16 mouse cellular contexts compared by ENCODE assay signal in genomic region chr13:108070171-108070570, GRCm38 (mm10).
"Had no signal": no experiment of that assay in that cellular context is flagged by ENCODE, and none has a peak within 500 bp of the region (broad histone marks: within the 10 kb centered on the region; RNA-seq: fewer than 3 reads in every experiment).

No protein-coding gene starts in this region.

- H3K4me2 ChIP-seq: neural tube, embryonic 13.5 days; neural tube, embryonic 15.5 days; stomach, embryonic 15.5 days had no signal

- H3K9ac ChIP-seq: neural tube, embryonic 13.5 days; neural tube, embryonic 15.5 days; stomach, embryonic 15.5 days had no signal

- H3K27me3 ChIP-seq: neural tube, embryonic 13.5 days; neural tube, embryonic 15.5 days; stomach, embryonic 15.5 days had no signal

- H3K27ac ChIP-seq: neural tube, embryonic 13.5 days; neural tube, embryonic 15.5 days; stomach, embryonic 15.5 days; stomach, postnatal 0 days had no signal

- H3K9me3 ChIP-seq: neural tube, embryonic 13.5 days; neural tube, embryonic 15.5 days; stomach, embryonic 15.5 days had no signal

- DNase-seq: retina, postnatal 1 day; right cerebral cortex, adult 18-20 months; right cerebral cortex, postnatal 14 days; right cerebral cortex, postnatal 25 days; right cerebral cortex, postnatal 4 days; spleen, adult 18-20 months; thymus, adult 18-20 months; thymus, adult 2 months; thymus, postnatal 14 days; thymus, postnatal 25 days; thymus, postnatal 36 days; thymus, postnatal 4 days had no signal

- H3K36me3 ChIP-seq: neural tube, embryonic 13.5 days; neural tube, embryonic 15.5 days; stomach, embryonic 15.5 days had no signal

- H3K4me1 ChIP-seq: neural tube, embryonic 13.5 days; neural tube, embryonic 15.5 days; stomach, embryonic 15.5 days had no signal

- H3K4me3 ChIP-seq: neural tube, embryonic 13.5 days; neural tube, embryonic 15.5 days; stomach, embryonic 15.5 days had no signal
